Mouse (Mus musculus): ENCODE measurements around the gene Fkbp8. TPM values are rescaled to one million over a fixed set of nuclear protein-coding genes. Genes with fewer than 3 reads are reported as not detected.

Fkbp8 gene
- total RNA-seq, 1 experiment from 2014 or later = 112 TPM

GRCm38 (mm10) chr8:70513441-70513840, 14.1 kb upstream of the Fkbp8 start:
- no peak for ATAC-seq (replicated peaks in 1 of 2; ENCODE audit: insufficient read depth in 1 of 2, low FRiP score in 2 of 2, low TSS enrichment in 1 of 2, low read depth in 1 of 2, poor library complexity in 2 of 2, severe bottlenecking in 2 of 2)

GRCm38 (mm10) chr8:70517940-70518643, 9.4 kb upstream of the Fkbp8 start:
- no peak for ATAC-seq (replicated peaks in 1 of 2; ENCODE audit: insufficient read depth in 1 of 2, low FRiP score in 2 of 2, low TSS enrichment in 1 of 2, low read depth in 1 of 2, poor library complexity in 2 of 2, severe bottlenecking in 2 of 2)

GRCm38 (mm10) chr8:70519043-70519442, 8.5 kb upstream of the Fkbp8 start:
- ATAC-seq (replicated peaks in 1 of 2; ENCODE audit: insufficient read depth in 1 of 2, low FRiP score in 2 of 2, low TSS enrichment in 1 of 2, low read depth in 1 of 2, poor library complexity in 2 of 2, severe bottlenecking in 2 of 2) = no peak

GRCm38 (mm10) chr8:70519606-70520005, 7.9 kb upstream of the Fkbp8 start:
- ATAC-seq (replicated peaks in 1 of 2; ENCODE audit: insufficient read depth in 1 of 2, low FRiP score in 2 of 2, low TSS enrichment in 1 of 2, low read depth in 1 of 2, poor library complexity in 2 of 2, severe bottlenecking in 2 of 2) = no peak

- ATAC-seq (replicated peaks in 1 of 2; ENCODE audit: insufficient read depth in 1 of 2, low FRiP score in 2 of 2, low TSS enrichment in 1 of 2, low read depth in 1 of 2, poor library complexity in 2 of 2, severe bottlenecking in 2 of 2) = peak; percentile 89 to 95
Observed at GRCm38 (mm10) chr8:70522592-70523403, 4.7 kb upstream of the Fkbp8 start.

GRCm38 (mm10) chr8:70527111-70527511, 413 bp upstream of the Fkbp8 start:
- ATAC-seq (replicated peaks in 1 of 2; ENCODE audit: insufficient read depth in 1 of 2, low FRiP score in 2 of 2, low TSS enrichment in 1 of 2, low read depth in 1 of 2, poor library complexity in 2 of 2, severe bottlenecking in 2 of 2) = no peak

- no peak for ATAC-seq (replicated peaks in 1 of 2; ENCODE audit: insufficient read depth in 1 of 2, low FRiP score in 2 of 2, low TSS enrichment in 1 of 2, low read depth in 1 of 2, poor library complexity in 2 of 2, severe bottlenecking in 2 of 2)
Observed at GRCm38 (mm10) chr8:70528182-70528797, 766 bp downstream of the Fkbp8 start.

- ATAC-seq (replicated peaks in 1 of 2; ENCODE audit: insufficient read depth in 1 of 2, low FRiP score in 2 of 2, low TSS enrichment in 1 of 2, low read depth in 1 of 2, poor library complexity in 2 of 2, severe bottlenecking in 2 of 2) = no peak
Observed at GRCm38 (mm10) chr8:70529299-70529698, 1.8 kb downstream of the Fkbp8 start.

- ATAC-seq (replicated peaks in 1 of 2; ENCODE audit: insufficient read depth in 1 of 2, low FRiP score in 2 of 2, low TSS enrichment in 1 of 2, low read depth in 1 of 2, poor library complexity in 2 of 2, severe bottlenecking in 2 of 2) = no peak
Observed at GRCm38 (mm10) chr8:70529741-70530161, 2.2 kb downstream of the Fkbp8 start.

GRCm38 (mm10) chr8:70530314-70530713, 2.8 kb downstream of the Fkbp8 start:
- ATAC-seq (replicated peaks in 1 of 2; ENCODE audit: insufficient read depth in 1 of 2, low FRiP score in 2 of 2, low TSS enrichment in 1 of 2, low read depth in 1 of 2, poor library complexity in 2 of 2, severe bottlenecking in 2 of 2) = no peak

- ATAC-seq (replicated peaks in 1 of 2; ENCODE audit: insufficient read depth in 1 of 2, low FRiP score in 2 of 2, low TSS enrichment in 1 of 2, low read depth in 1 of 2, poor library complexity in 2 of 2, severe bottlenecking in 2 of 2) = no peak
Observed at GRCm38 (mm10) chr8:70534281-70534680, 6.8 kb downstream of the Fkbp8 start.

GRCm38 (mm10) chr8:70535221-70535620, 7.7 kb downstream of the Fkbp8 start:
- no peak for ATAC-seq (replicated peaks in 1 of 2; ENCODE audit: insufficient read depth in 1 of 2, low FRiP score in 2 of 2, low TSS enrichment in 1 of 2, low read depth in 1 of 2, poor library complexity in 2 of 2, severe bottlenecking in 2 of 2)

GRCm38 (mm10) chr8:70535701-70536100, 8.2 kb downstream of the Fkbp8 start:
- no peak for ATAC-seq (replicated peaks in 1 of 2; ENCODE audit: insufficient read depth in 1 of 2, low FRiP score in 2 of 2, low TSS enrichment in 1 of 2, low read depth in 1 of 2, poor library complexity in 2 of 2, severe bottlenecking in 2 of 2)

- ATAC-seq (replicated peaks in 1 of 2; ENCODE audit: insufficient read depth in 1 of 2, low FRiP score in 2 of 2, low TSS enrichment in 1 of 2, low read depth in 1 of 2, poor library complexity in 2 of 2, severe bottlenecking in 2 of 2) = peak; percentile 6 to 22; a peak in 2 of 4 replicates
Observed at GRCm38 (mm10) chr8:70538024-70538579, 10.6 kb downstream of the Fkbp8 start.

GRCm38 (mm10) chr8:70538633-70539076, 11.1 kb downstream of the Fkbp8 start:
- ATAC-seq (replicated peaks in 1 of 2; ENCODE audit: insufficient read depth in 1 of 2, low FRiP score in 2 of 2, low TSS enrichment in 1 of 2, low read depth in 1 of 2, poor library complexity in 2 of 2, severe bottlenecking in 2 of 2) = peak; percentile 75 to 80

GRCm38 (mm10) chr8:70539077-70539813, 11.7 kb downstream of the Fkbp8 start, which contains the start of gene Ell:
Ell (plus strand) TSS chr8:70539457.
- peak; percentile 75 to 78 for ATAC-seq (replicated peaks in 1 of 2; ENCODE audit: insufficient read depth in 1 of 2, low FRiP score in 2 of 2, low TSS enrichment in 1 of 2, low read depth in 1 of 2, poor library complexity in 2 of 2, severe bottlenecking in 2 of 2)

GRCm38 (mm10) chr8:70540013-70540506, 12.5 kb downstream of the Fkbp8 start:
- no peak for ATAC-seq (replicated peaks in 1 of 2; ENCODE audit: insufficient read depth in 1 of 2, low FRiP score in 2 of 2, low TSS enrichment in 1 of 2, low read depth in 1 of 2, poor library complexity in 2 of 2, severe bottlenecking in 2 of 2)

Measured in hematopoietic stem cell, adult 5-6 weeks (primary cell).